In the genomic region with DNA sequence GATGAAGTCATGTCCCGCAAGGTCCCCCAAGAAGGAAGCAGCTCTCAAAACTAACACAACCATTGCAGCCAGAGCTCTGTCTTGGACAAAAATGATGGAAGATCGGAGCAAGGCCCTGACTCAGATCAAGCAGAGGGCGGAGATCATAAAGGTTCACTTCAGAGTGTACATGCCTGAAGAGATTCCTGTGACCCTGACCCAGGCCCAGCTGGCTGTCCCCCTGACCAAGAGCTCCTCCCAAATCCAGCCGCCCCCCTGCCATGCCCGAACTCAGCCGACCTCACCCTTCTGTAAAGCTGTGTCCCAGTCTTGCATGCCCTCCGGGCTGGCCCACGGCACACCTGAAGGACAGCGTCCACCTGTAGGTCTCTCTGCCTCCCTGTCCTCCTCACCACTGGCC, we compare ENCODE assay signal across 26 mouse cellular contexts. TPM values are rescaled to one million over a fixed set of nuclear protein-coding genes. Genes with fewer than 3 reads are reported as not detected.
"Had no signal": no experiment of that assay in that cellular context is flagged by ENCODE, and none has a peak within 500 bp of the region (broad histone marks: within the 10 kb centered on the region; RNA-seq: fewer than 3 reads in every experiment).

No protein-coding gene starts in this region.

- H3K27me3 ChIP-seq: heart, embryonic 15.5 days; intestine, embryonic 15.5 days; limb, embryonic 12.5 days had no signal

- H3K36me3 ChIP-seq: heart, embryonic 13.5 days; heart, embryonic 15.5 days; hindbrain, embryonic 10.5 days; intestine, embryonic 15.5 days; limb, embryonic 10.5 days; limb, embryonic 12.5 days; liver, embryonic 13.5 days; liver, embryonic 15.5 days had no signal

- DNase-seq: kidney, adult 18-20 months; kidney, adult 8-10 months; kidney, postnatal 4 days; liver; liver, embryonic 13.5 days had no signal

RNA-seq across cellular contexts. Expression of a gene that starts 6.5 kb away (rescaled TPM):
- total RNA-seq: gastrocnemius, adult 2 months; gastrocnemius, postnatal 10 days; gastrocnemius, postnatal 25 days; gastrocnemius, postnatal 4 days; granulocyte monocyte progenitor cell, adult 5-6 weeks; heart, adult 2 months had no signal

RNA-seq across cellular contexts. Expression of a gene that starts 8.5 kb away (rescaled TPM):
- total RNA-seq: gastrocnemius, adult 2 months; gastrocnemius, postnatal 10 days; gastrocnemius, postnatal 25 days; gastrocnemius, postnatal 4 days; granulocyte monocyte progenitor cell, adult 5-6 weeks; heart, adult 2 months; heart, postnatal 14 days; heart, postnatal 36 days; layer of hippocampus, adult 2 months; layer of hippocampus, postnatal 10 days; layer of hippocampus, postnatal 25 days; left cerebral cortex, adult 2 months; left cerebral cortex, postnatal 14 days; left cerebral cortex, postnatal 36 days had no signal

RNA-seq across cellular contexts. Expression of a gene that starts 13.7 kb away (rescaled TPM):
- total RNA-seq: granulocyte monocyte progenitor cell, adult 5-6 weeks had no signal
